Mouse (Mus musculus) right cerebral cortex, postnatal 36 days (tissue): Measurements from ENCODE around the gene Ppp1r11.
"Not testable (repeated sequence)": the region's sequence is repeated elsewhere in the genome, so short reads cannot be mapped to it uniquely, and the experiment has no call there.

Source experiments
- DNase-seq, 2 experiments: peaks; one replicate each; pipeline ENCODE4 v3.0.0; 2022; ENCODE audit warnings: low spot score in 2 of 2, mixed read lengths in 1 of 2

Ppp1r11 gene

DNA sequence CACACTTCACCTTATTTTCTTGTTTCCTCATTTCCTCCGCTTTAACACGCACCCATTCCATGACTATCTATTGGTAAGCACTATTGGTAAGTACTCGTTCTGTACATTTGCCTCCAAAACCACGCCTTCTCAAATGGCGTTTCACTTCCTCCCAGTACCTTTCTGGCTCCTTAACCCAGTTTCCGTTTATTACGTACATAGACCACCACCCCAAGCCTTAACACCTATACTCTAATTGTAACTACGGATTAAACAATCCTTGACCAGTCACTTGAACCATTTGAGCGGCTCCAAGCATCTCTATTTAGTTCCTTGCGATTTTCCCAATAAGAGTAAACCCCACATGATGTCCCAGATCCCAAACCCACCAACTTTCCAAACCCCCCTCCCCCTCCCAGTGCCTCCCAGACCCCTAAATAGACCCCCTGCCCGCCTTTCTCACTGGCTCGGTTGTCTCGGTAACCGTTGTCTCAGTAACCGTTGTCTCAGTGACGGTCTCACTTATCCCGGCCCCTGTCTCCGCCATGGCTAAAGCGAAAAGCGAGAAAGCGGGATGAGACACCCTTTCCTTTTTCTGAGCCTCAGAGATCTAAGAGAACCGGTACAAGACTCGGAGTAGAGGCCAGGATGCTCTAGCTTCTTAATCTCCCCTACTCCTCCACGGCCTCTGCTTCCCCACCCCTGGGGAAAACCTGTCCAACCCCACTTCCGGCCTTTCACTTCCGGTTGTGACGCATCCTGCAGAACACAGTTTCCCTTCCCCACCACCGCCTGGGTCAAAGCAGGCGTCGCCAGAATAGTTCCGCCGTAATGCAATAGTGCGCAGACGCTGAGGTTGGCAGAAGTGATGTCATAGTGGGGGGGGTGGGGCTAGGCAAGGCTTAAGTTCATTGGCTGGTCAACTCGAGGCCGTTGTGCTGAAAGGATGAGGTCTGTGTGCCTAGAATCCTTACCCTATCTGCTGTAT lies at the start of gene Ppp1r11:
Gene Ppp1r11 (minus strand): TSS at position 761 of the 967 bp plus-strand sequence.
- DNase-seq, result peak; percentile 94 to 97

DNA sequence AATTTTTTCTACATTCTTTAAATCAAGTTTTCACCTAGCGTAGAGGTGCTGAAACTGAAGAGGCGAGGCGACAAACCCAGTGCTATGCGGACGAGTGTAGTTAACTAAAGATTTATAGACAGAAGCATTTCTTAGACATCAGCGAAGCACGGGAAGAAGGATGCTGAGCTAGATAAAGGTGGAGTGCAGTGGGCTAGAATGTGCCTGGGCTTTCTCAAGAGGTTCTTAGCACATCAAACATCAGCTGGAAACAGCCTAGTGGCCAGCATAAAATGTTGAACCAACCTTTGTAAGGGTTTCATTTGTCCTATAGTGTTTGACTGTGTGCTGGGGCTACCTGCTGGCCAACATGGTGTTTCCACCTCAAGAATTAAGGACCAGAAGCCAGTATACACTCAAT lies 49.3 kb upstream of the Ppp1r11 start, which contains the start of gene Zfp57:
Gene Zfp57 (plus strand): TSS at position 301 of the 400 bp plus-strand sequence.
- DNase-seq, result no peak

DNA sequence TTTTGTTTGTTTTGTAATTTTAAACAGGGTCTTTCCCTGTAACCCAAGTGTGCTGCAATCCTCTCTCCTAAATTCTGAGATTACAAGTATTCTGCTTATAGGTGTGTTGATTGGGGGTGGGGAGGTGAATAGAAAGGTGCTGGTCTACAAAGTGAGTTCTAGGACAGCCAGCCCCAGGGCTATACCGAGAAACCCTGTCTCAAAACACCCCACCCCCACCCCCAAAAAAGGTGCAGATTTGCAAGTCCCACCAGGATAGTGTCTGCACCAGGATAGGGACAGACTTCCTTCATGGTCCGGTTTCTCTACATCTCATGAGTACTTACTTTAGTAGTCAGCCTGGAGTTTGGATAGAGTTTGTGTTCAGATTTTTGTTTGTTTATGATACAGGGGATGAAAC lies 46.9 kb upstream of the Ppp1r11 start:
- no peak for DNase-seq

DNA sequence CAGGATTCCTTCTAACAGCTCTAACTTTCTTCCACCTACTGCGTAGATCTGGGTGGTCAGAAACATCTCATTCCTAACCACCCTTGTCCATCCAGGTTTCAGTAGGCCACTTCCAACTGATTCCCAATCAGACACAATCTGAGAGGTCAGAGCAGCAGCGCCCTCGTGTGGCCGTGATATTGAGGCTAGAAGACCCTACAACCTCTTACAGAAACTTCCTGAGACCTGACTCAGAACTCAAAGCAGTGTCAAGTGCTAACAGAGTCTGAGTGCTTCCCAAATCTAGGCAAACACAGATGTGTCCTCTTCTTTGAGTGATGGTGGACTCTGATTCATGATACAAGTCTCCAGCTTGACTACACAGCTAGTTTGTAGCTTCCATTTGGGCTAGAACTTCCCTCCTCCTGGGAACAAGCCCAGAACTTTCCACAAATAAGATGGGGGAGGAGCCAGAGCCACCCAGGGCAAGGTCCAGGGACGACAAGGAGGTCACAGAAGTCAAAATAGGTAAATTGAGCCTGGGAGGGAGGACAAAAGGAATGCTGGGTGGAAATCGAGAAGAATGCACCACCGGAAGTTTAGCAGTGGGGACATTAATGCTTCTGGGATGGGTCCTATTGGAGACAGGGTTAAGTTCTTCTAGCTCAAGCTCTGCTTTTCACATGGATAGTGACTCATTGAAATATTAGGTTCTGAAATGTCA lies 45.6 kb upstream of the Ppp1r11 start:
- DNase-seq, result peak; percentile 57 to 62

DNA sequence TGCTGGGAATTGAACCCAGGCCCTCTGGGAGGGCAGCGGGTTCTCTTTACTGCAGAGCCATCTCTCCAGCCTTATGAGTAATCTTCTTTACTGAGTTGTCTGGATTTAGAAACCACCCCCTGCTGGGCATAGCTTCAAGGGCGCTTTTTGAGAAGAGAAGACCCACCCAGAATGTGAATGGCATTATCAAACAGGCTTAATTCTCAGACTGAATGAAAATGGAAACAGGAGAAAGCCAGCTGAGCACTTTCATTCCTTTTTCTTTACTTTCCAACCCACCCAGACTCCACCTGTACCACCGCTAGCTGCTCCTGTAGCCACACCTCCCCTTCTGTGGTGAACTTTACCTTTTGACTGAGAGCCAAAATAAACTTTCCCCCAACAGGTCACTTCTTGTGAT lies 43.9 kb upstream of the Ppp1r11 start:
- no peak for DNase-seq

DNA sequence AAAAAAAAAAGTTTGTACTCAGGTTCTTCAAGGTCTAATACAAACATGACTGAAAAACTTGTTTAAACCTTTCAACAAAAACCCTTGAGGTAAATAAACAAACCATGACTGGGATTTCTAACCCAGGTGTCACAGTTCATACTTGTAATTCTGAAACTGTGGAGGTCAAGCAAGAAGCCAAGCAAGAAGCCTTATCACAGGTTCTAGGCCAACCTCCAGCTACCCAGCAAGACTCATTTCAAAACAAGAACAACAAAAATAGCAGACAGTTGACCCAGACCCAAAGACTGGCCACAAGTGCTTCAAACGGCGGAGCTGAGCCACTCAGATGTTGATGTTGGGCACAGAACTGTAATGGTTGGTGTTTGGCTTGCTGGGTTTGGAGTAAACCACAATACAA lies 43.0 kb upstream of the Ppp1r11 start:
- no peak for DNase-seq

GRCm38 (mm10) chr17:36993770-36994325 lies 42.3 kb upstream of the Ppp1r11 start:
- no peak for DNase-seq

DNA sequence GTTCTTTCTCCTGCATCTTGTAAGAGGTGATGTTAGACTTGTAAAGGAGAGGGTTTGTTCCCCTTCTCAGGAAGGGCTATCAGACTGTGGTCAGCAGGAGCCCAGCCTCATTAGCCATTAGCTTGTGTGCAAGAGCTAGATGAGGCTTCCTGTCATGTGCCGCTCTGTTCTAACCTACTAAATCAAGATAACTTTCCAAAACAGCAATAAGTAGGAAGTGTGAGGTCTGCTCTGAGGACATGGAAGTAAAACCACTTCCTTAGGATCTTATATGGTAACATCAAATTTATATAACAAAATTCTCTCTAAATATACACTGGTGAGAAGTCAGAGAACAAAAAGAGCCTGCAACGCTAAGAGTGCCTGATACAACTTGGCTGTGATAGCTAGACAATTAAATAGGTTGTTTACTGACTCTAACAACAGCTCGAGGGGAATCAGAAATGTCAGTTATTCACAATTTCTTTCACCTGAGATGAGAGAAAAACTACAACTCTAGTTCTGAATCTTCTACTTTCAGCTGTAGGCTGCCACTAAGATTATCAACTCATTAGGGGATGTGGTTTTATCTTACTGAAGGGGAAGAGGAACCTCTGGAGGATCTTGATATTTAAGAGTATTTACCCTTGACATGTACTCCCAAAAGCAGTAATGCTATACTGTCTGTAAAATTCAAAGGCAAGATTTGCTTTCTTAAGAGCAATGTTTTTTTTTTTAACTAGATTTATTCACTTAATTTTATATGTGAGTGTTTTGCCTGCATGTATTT lies 41.0 kb upstream of the Ppp1r11 start:
- peak in 1 of 2 experiments; percentile 19 for DNase-seq

- DNase-seq, result not testable (repeated sequence)
Measured at GRCm38 (mm10) chr17:36990630-36991029, 39.1 kb upstream of the Ppp1r11 start.

DNA sequence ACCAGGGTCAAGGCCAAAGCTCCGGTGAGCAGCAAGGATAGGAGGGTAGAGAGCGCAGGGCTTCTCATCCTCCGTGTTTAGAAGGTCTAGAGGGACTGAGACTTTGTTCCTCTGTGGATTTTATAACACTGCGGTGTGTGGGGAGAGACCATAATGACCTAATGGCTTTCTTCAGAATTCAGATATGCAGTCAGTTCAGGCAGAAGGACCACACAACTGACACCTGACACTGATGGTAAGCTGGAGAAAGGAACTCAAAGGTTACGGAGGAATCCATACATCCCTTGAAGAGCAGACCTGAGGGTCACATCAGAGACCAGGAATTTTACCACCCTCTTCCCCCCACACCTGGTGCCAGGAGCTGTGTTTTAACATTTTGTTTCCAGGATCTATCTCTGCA lies 37.9 kb upstream of the Ppp1r11 start, which contains the start of gene H2-M5:
Gene H2-M5 (minus strand): TSS at position 101 of the 400 bp plus-strand sequence.
- DNase-seq, result no peak

DNA sequence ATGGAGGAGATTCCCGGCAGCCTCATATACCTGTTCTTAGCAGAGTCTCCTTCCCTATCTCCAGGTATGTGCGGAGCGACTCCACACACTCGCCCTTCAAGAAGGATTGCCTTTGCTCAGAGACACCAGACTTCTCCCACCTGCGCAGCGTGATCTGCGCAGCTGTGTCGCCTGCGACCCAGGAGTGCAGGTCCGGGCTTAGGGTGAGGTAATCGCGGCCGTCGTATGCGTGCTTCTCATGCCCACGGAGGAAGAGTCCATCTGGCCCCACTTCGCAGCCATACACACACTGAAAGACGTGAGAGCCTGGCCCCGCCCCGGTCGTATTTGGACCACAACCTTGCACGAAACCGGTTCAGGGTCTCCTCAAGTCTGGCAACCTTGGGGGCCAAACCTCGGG lies 36.9 kb upstream of the Ppp1r11 start:
- DNase-seq, result no peak

GRCm38 (mm10) chr17:36982253-36983155 lies 31.0 kb upstream of the Ppp1r11 start:
- no peak for DNase-seq

- no peak for DNase-seq
Measured at GRCm38 (mm10) chr17:36981845-36982244, 30.3 kb upstream of the Ppp1r11 start.

GRCm38 (mm10) chr17:36981221-36981813 lies 29.8 kb upstream of the Ppp1r11 start, which contains the start of gene 2410137M14Rik:
TSS of gene 2410137M14Rik (minus strand) at chr17:36981237.
- peak; percentile 34 to 56 for DNase-seq

DNA sequence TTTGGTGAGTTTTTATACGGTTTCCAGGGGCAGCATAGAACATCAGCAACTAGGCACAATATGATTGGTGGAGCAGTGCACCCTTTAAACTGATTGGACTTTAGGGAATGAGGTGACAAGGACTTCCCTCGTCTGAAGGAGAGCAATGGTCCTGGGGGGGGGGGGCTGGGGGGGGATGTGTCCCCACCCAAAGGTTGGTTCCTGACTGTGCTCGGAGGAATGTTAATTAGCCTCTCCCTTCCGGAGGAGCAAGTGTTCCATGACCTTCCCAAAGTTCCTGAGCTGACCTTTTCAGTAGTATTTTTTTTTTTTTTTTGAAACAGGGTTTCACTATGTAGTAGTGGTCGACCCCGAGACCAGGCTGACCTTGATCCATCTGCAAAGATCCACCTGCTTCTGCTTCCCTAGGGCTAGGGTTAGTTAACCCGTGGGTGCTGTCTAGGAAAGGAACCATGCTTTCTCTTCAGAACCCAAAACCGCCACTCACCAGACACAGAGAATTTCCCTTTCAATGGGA lies 21.8 kb upstream of the Ppp1r11 start:
- DNase-seq, result no peak

DNA sequence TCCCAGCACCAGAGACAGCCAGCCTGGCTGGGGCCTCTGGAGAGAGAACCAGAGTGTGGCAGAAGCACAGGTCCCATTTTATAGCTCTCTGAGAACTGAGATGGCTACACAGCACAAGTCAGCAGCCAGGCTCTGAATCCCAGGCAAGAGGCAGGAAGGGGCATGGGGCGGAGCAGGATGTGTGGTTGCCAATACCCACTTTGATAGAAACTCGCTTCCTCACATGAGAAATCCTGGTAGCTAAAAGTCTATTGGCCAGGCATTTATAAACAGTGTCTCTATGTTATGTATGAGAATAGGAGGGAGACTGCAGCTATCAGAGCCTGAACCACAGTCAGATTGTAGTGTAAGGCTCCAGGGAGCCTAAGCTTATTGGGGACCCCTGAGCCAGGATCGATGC lies 21.2 kb upstream of the Ppp1r11 start:
- no peak for DNase-seq

DNA sequence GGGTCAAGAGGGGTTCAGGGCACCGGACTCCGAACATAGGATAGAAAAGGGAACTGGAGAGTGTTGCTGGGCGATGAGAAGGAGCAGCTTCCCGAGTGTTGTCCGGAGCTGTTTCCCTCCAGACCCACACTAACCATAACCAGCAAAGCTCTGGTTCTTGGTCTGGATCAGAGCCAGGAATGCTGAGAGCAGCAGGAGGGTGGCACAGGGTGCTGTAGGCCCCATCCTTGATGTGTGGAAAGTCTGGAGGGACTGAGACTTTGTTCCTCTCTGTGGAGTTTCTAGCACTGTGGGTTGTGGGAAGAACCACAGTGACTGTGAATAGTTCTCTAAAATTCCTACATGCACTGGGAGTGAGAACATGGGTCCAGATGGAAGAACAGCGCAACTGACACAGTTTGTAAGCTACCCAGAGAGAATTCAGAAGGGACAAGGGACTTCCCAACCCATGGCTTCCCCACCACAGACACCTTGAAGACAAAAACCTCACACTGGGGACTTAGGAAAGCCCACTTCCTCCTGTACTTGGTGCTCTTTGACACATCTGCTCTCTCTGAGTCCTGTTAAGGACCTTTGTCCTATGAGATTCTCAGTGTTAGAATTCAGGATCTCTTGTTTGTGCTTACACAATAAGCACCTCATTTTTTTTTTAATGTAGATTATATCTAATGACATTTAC lies 19.8 kb upstream of the Ppp1r11 start:
- no peak for DNase-seq

DNA sequence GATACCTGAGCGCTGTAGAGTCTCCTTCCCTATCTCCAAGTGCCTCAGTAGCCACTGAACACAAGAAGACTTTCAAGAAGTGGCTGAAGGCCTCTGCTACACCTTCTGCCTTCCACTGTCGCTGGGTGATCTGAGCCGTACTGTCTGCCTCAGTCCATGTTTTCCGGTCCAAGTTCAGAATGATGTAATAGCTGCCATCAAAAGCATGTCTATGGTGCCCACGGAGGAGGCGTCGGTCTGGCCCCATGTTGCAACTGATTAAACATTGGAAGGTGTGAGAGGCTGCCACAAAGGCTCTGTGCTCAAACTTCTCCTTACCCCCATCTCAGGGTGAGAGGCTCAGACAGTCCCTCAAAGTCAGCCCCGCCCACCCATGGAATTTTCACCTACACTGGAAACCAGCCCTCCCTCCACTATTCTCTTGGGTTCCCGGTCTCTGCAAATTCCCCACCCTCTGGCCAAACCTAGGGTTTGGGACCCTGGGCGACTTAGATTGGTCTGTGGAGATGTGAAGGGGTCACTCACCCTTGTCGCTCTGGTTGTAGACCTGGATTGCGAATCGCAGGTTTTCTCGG lies 18.9 kb upstream of the Ppp1r11 start:
- no peak for DNase-seq

DNA sequence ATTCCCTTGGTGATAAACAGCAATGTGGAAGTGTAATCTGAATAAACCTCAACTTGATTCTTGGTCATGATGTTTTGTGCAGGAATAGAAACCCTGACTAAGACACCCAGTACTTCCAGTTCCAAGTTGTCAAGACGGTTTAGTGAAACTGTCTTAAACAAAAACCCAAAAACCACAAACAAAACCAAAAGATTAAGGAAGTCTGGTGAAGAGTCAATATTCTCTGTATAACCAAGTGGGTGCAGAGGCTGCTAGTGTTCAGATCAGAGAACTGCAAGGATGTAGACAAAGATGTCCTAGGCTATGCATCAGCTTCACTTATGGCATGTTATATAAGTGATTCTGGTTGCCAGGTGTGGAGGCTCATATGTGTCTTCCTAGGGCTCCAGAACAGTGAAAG lies 15.3 kb upstream of the Ppp1r11 start:
- no peak for DNase-seq
